Mouse (Mus musculus): Measurements from ENCODE around the gene Ube4b.

Ube4b gene

GRCm38 (mm10) chr4:149325411-149326162 lies 101.0 kb downstream of the Ube4b start:
- DNase-seq (ENCODE audit: low read depth, low spot score), result no peak
- H3K27me3 ChIP-seq (ENCODE audit: control insufficient read depth, insufficient read depth, low read length, poor library complexity, severe bottlenecking), result no peaks in the 10 kb centered on the region
- peaks cover 10% of the 10 kb centered on the region for H3K36me3 ChIP-seq (ENCODE audit: control insufficient read depth, insufficient read depth, low read length, poor library complexity, severe bottlenecking)

DNA sequence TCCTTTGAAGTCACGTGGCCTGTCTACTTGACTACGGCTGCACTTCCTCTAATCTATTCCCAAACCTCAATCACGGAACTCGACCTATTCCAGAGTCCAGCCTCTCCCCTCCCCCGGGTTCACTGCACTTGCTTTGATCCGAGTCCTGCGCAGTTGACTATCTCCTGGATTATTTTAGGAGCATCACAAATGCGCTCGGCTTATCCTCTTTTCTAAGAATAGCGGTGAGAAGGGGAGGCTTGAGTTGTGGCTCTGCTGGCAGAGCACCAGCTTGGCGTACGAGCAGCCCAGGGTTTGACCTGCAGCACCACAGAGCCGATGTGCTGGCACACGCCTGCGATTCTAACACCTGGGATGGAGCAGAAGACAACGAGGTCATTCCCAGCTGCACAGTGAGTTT lies 102.8 kb downstream of the Ube4b start:
- no peak for DNase-seq (ENCODE audit: low read depth, low spot score)
- H3K27me3 ChIP-seq (ENCODE audit: control insufficient read depth, insufficient read depth, low read length, poor library complexity, severe bottlenecking), result no peaks in the 10 kb centered on the region
- peaks cover 2% of the 10 kb centered on the region for H3K36me3 ChIP-seq (ENCODE audit: control insufficient read depth, insufficient read depth, low read length, poor library complexity, severe bottlenecking)

DNA sequence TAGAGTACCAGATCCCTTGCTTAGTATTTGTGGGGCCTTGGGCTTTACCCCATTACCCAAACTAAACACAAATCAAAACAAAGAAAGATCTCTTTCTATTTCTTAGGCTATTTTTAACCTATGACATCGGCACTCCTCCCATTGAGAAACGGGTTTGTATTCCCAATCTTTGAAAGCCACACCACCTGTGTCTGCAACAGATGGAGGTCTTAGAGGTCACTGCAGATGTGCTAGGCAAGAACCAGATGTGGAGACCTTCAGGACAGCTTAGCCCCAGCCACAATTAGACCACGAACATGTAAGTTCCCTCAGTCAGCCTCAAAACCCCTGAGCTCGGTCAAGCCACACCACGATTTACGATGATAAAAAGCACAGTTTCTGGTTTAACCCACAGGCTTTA lies 103.8 kb downstream of the Ube4b start:
- Histone ChIP-seq H3K36me3 (ENCODE audit: control insufficient read depth, insufficient read depth, low read length, poor library complexity, severe bottlenecking) (no peaks in the 10 kb centered on the region), H3K27me3 (ENCODE audit: control insufficient read depth, insufficient read depth, low read length, poor library complexity, severe bottlenecking) (no peaks in the 10 kb centered on the region)
- DNase-seq (ENCODE audit: low read depth, low spot score), result no peak

GRCm38 (mm10) chr4:149322286-149322685 lies 104.3 kb downstream of the Ube4b start:
- Histone ChIP-seq H3K36me3 (ENCODE audit: control insufficient read depth, insufficient read depth, low read length, poor library complexity, severe bottlenecking) (no peaks in the 10 kb centered on the region), H3K27me3 (ENCODE audit: control insufficient read depth, insufficient read depth, low read length, poor library complexity, severe bottlenecking) (no peaks in the 10 kb centered on the region)
- no peak for DNase-seq (ENCODE audit: low read depth, low spot score)

GRCm38 (mm10) chr4:149319088-149319487 lies 107.5 kb downstream of the Ube4b start:
- DNase-seq (ENCODE audit: low read depth, low spot score), result no peak
- no peaks in the 10 kb centered on the region for H3K36me3 ChIP-seq (ENCODE audit: control insufficient read depth, insufficient read depth, low read length, poor library complexity, severe bottlenecking)
- H3K27me3 ChIP-seq (ENCODE audit: control insufficient read depth, insufficient read depth, low read length, poor library complexity, severe bottlenecking), result no peaks in the 10 kb centered on the region

- H3K36me3 ChIP-seq (ENCODE audit: control insufficient read depth, insufficient read depth, low read length, poor library complexity, severe bottlenecking), result no peaks in the 10 kb centered on the region
- DNase-seq (ENCODE audit: low read depth, low spot score), result no peak
- H3K27me3 ChIP-seq (ENCODE audit: control insufficient read depth, insufficient read depth, low read length, poor library complexity, severe bottlenecking), result no peaks in the 10 kb centered on the region
These were observed 109.2 kb downstream of the Ube4b start for GRCm38 (mm10) chr4:149317387-149317786.

GRCm38 (mm10) chr4:149314275-149314837 lies 112.2 kb downstream of the Ube4b start:
- H3K27me3 ChIP-seq (ENCODE audit: control insufficient read depth, insufficient read depth, low read length, poor library complexity, severe bottlenecking), result no peaks in the 10 kb centered on the region
- no peaks in the 10 kb centered on the region for H3K36me3 ChIP-seq (ENCODE audit: control insufficient read depth, insufficient read depth, low read length, poor library complexity, severe bottlenecking)
- no peak for DNase-seq (ENCODE audit: low read depth, low spot score)

DNA sequence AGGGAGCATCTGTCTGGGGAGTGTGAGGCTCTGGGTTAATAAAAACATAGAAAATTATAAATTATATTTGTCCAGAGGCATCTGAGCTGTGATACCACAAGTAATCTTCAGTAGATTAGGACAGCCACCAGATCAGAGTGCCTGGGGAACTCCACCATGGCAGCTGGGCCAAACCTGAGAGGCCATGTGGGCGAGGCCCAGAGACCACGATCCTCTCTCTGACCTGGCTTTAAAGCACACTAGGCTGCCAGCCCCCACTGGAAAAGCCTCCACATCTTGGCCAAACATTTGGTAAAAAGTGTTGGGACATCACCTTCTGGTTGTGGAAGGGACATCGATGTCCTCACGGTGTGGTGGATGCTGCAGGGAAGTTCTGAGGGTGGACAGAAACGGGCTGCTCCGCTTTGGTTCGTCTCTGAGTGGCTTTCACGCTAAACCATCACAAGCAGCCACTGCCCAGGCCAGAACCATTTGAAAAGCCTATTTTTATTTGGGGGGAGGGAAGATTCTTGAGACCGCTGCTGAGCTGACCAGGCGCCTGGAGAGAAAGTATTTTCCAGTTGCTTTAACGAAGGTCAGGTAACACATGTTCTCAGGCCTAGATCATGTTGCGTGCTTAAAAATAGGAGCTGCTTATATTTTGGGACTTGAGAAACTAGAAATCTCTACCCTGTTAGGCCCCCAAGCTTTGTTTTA lies 112.8 kb downstream of the Ube4b start:
- no peak for DNase-seq (ENCODE audit: low read depth, low spot score)
- Histone ChIP-seq H3K36me3 (ENCODE audit: control insufficient read depth, insufficient read depth, low read length, poor library complexity, severe bottlenecking) (no peaks in the 10 kb centered on the region), H3K27me3 (ENCODE audit: control insufficient read depth, insufficient read depth, low read length, poor library complexity, severe bottlenecking) (no peaks in the 10 kb centered on the region)

- H3K27me3 ChIP-seq (ENCODE audit: control insufficient read depth, insufficient read depth, low read length, poor library complexity, severe bottlenecking), result no peaks in the 10 kb centered on the region
- H3K36me3 ChIP-seq (ENCODE audit: control insufficient read depth, insufficient read depth, low read length, poor library complexity, severe bottlenecking), result no peaks in the 10 kb centered on the region
- no peak for DNase-seq (ENCODE audit: low read depth, low spot score)
These were observed 114.6 kb downstream of the Ube4b start for GRCm38 (mm10) chr4:149311996-149312395.

- Histone ChIP-seq H3K27me3 (ENCODE audit: control insufficient read depth, insufficient read depth, low read length, poor library complexity, severe bottlenecking) (no peaks in the 10 kb centered on the region), H3K36me3 (ENCODE audit: control insufficient read depth, insufficient read depth, low read length, poor library complexity, severe bottlenecking) (no peaks in the 10 kb centered on the region)
- no peak for DNase-seq (ENCODE audit: low read depth, low spot score)
These were observed 118.1 kb downstream of the Ube4b start for GRCm38 (mm10) chr4:149308491-149308820.

GRCm38 (mm10) chr4:149307596-149308490 lies 118.7 kb downstream of the Ube4b start, which contains the start of gene Kif1b:
Gene Kif1b (minus strand): TSS chr4:149307693.
- peak; percentile 98 for DNase-seq (ENCODE audit: low read depth, low spot score)
- H3K27me3 ChIP-seq (ENCODE audit: control insufficient read depth, insufficient read depth, low read length, poor library complexity, severe bottlenecking), result no peaks in the 10 kb centered on the region
- H3K36me3 ChIP-seq (ENCODE audit: control insufficient read depth, insufficient read depth, low read length, poor library complexity, severe bottlenecking), result no peaks in the 10 kb centered on the region

DNA sequence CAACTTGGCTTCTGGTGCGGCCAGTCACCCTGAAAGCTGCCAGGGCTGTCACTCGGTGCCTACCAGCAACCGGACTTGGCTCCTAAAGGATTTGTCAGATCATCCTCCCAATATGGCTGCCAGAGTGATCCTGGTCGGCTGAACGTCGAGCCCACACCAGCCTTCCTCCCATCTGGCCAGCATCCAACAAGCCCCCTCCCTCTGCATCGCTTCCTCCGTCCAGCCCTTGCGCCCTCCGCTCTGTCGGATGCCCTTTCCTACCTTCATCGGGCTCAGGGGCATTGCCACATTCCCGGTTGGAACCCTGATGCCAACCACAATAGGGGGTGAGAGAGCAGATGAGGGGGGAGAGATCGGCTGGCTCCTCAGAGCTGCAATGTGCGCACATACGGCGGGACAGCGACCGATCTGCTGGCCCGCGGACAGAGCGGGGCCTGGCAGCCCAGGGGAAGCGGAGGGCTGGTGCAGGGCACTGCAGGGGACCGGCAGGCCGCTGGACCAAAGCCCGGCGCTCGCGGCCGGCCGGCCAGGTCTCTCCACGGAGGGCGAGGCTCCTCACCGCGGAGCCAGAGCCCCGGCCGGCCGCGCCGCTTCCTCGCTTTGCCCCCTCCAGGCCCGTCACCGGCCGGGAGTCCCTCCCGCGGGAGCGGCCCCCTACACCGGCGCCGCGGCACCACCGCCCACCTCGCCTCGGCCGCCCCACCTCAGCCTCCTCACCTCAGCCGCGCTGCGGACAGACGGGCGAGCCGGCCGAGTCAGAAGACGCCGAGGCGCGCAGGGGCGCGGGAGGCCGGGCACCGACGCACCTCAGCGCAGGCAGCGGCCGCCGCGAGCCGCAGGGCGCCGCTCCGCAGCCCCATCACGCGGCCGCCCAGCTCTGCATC lies 119.6 kb downstream of the Ube4b start:
- H3K27me3 ChIP-seq (ENCODE audit: control insufficient read depth, insufficient read depth, low read length, poor library complexity, severe bottlenecking), result no peaks in the 10 kb centered on the region
- DNase-seq (ENCODE audit: low read depth, low spot score), result peak; percentile 15
- H3K36me3 ChIP-seq (ENCODE audit: control insufficient read depth, insufficient read depth, low read length, poor library complexity, severe bottlenecking), result no peaks in the 10 kb centered on the region

- Histone ChIP-seq H3K27me3 (ENCODE audit: control insufficient read depth, insufficient read depth, low read length, poor library complexity, severe bottlenecking) (no peaks in the 10 kb centered on the region), H3K36me3 (ENCODE audit: control insufficient read depth, insufficient read depth, low read length, poor library complexity, severe bottlenecking) (no peaks in the 10 kb centered on the region)
- no peak for DNase-seq (ENCODE audit: low read depth, low spot score)
These were observed 120.5 kb downstream of the Ube4b start for GRCm38 (mm10) chr4:149305761-149306711.
